Mouse (Mus musculus) heart, embryonic 15.5 days (tissue): ENCODE data around the gene Galnt15. TPM values are rescaled to one million over a fixed set of nuclear protein-coding genes. Genes with fewer than 3 reads are reported as not detected.

ENCODE experiments used
- ATAC-seq: fragments of 200-750 bp; cut with Nextera tagmentation; replicated peaks from 2 replicates; pipeline ENCODE4 v1.8.0; 2017; ENCODE audit warnings: low read depth, moderate TSS enrichment; ENCODE audit not compliant: insufficient number of reproducible peaks, insufficient read depth, low FRiP score
- H3K27ac ChIP-seq: fragments of 300-500 bp; sonication (generic); 2 replicates; pipeline ENCODE4 v1.5.1; 2015; ENCODE audit warnings: mild to moderate bottlenecking, inconsistent platforms
- H3K27me3 ChIP-seq: fragments of 300-500 bp; sonication (generic); 2 replicates; pipeline ENCODE4 v1.6.1; 2015; ENCODE audit warnings: inconsistent platforms
- H3K36me3 ChIP-seq: fragments of 300-500 bp; sonication (generic); 2 replicates; pipeline ENCODE4 v1.6.1; 2015; ENCODE audit warnings: mild to moderate bottlenecking, inconsistent platforms
- H3K4me1 ChIP-seq: fragments of 300-500 bp; sonication (generic); replicated peaks from 2 replicates; pipeline ENCODE4 v1.6.1; 2015; ENCODE audit warnings: inconsistent platforms
- H3K4me2 ChIP-seq: fragments of 300-500 bp; sonication (generic); 2 replicates; pipeline ENCODE4 v1.6.1; 2015; ENCODE audit warnings: inconsistent platforms, mild to moderate bottlenecking, moderate library complexity
- H3K4me3 ChIP-seq: fragments of 300-500 bp; sonication (generic); 2 replicates; pipeline ENCODE4 v1.5.1; 2015; ENCODE audit warnings: mild to moderate bottlenecking, inconsistent platforms
- H3K9ac ChIP-seq: fragments of 300-500 bp; sonication (generic); 2 replicates; pipeline ENCODE4 v1.6.1; 2015; ENCODE audit warnings: mild to moderate bottlenecking, inconsistent platforms
- H3K9me3 ChIP-seq: fragments of 300-500 bp; sonication (generic); replicated peaks from 2 replicates; pipeline ENCODE4 v1.6.1; 2016; ENCODE audit warnings: inconsistent platforms
- WGBS: fragments of 180-500 bp; shearing (Covaris S2); methylation state at CpG from one replicate; pipeline ENCODE4 v1.1.7; 2015; ENCODE audit warnings: mixed read lengths; 5-methylcytosine and 5-hydroxymethylcytosine counted together
- polyA plus RNA-seq: library from polyadenylated mRNA; unstranded; fragments of >200 nt; fragmentation: Nextera tagmentation; extraction: Ambion mirVana; gene quantifications from 2 replicates; pipeline ENCODE4 v1.2.1, GENCODE M21; 2015

The Galnt15 gene
- polyA plus RNA-seq, 1 experiment from 2014 or later, result 0.24 TPM

GRCm38 (mm10) chr14:32037661-32038252 is 9.0 kb downstream of the Galnt15 start:
- 75% methylated on average over 8 of the region's 8 CpGs for WGBS
- H3K36me3 ChIP-seq, result no peaks in the 10 kb centered on the region
- no peaks in the 10 kb centered on the region for H3K4me1 ChIP-seq
- no peak overlapping the region for H3K4me2 ChIP-seq
- ATAC-seq, result no peak
- H3K27me3 ChIP-seq, result no peaks in the 10 kb centered on the region; the same call in 1 of the 2 replicates
- H3K4me3 ChIP-seq, result no peak overlapping the region
- no peak overlapping the region for H3K9ac ChIP-seq
- no peak overlapping the region for H3K27ac ChIP-seq
- H3K9me3 ChIP-seq, result no peaks in the 10 kb centered on the region

- no peaks in the 10 kb centered on the region for H3K27me3 ChIP-seq
- H3K4me1 ChIP-seq, result peaks cover 9% of the 10 kb centered on the region
- H3K4me2 ChIP-seq, result no peak overlapping the region
- no peak overlapping the region for H3K27ac ChIP-seq
- no peak for ATAC-seq
- 44% methylated on average over 5 of the region's 5 CpGs for WGBS
- no peak overlapping the region for H3K9ac ChIP-seq
- no peaks in the 10 kb centered on the region for H3K36me3 ChIP-seq
- H3K9me3 ChIP-seq, result no peaks in the 10 kb centered on the region
- H3K4me3 ChIP-seq, result no peak overlapping the region
These were observed 13.3 kb downstream of the Galnt15 start for GRCm38 (mm10) chr14:32042108-32042507.

GRCm38 (mm10) chr14:32046357-32046756 is 17.6 kb downstream of the Galnt15 start:
- Histone ChIP-seq H3K9ac (no peak overlapping the region), H3K27me3 (no peaks in the 10 kb centered on the region), H3K4me3 (no peak overlapping the region), H3K4me1 (peaks cover 9% of the 10 kb centered on the region), H3K4me2 (no peak overlapping the region), H3K9me3 (no peaks in the 10 kb centered on the region), H3K27ac (no peak overlapping the region), H3K36me3 (no peaks in the 10 kb centered on the region)
- ATAC-seq, result no peak
- WGBS, result 60% methylated on average over 8 of the region's 8 CpGs

GRCm38 (mm10) chr14:32050171-32050570 is 21.4 kb downstream of the Galnt15 start:
- Histone ChIP-seq H3K9me3 (no peaks in the 10 kb centered on the region), H3K4me3 (no peak overlapping the region), H3K4me2 (no peak overlapping the region), H3K27me3 (no peaks in the 10 kb centered on the region), H3K9ac (no peak overlapping the region), H3K27ac (no peak overlapping the region), H3K4me1 (peaks cover 19% of the 10 kb centered on the region), H3K36me3 (no peaks in the 10 kb centered on the region)
- WGBS, result 57% methylated on average over 6 of the region's 6 CpGs
- ATAC-seq, result no peak

- Histone ChIP-seq H3K27ac (no peak overlapping the region), H3K27me3 (no peaks in the 10 kb centered on the region), H3K36me3 (no peaks in the 10 kb centered on the region), H3K9me3 (no peaks in the 10 kb centered on the region), H3K4me1 (peaks cover 22% of the 10 kb centered on the region), H3K4me2 (no peak overlapping the region), H3K4me3 (no peak overlapping the region), H3K9ac (no peak overlapping the region)
- ATAC-seq, result no peak
- 59% methylated on average over 5 of the region's 5 CpGs for WGBS
These were observed 25.1 kb downstream of the Galnt15 start for GRCm38 (mm10) chr14:32053895-32054294.

GRCm38 (mm10) chr14:32054788-32055187 is 26.0 kb downstream of the Galnt15 start:
- ATAC-seq, result no peak
- Histone ChIP-seq H3K9me3 (no peaks in the 10 kb centered on the region), H3K27ac (no peak overlapping the region)

GRCm38 (mm10) chr14:32055781-32056180 is 27.0 kb downstream of the Galnt15 start:
- peak overlapping the region; percentile 14; the same call in 1 of the 2 replicates for H3K4me2 ChIP-seq
- no peak for ATAC-seq
- peaks cover 22% of the 10 kb centered on the region for H3K4me1 ChIP-seq
- no peaks in the 10 kb centered on the region for H3K27me3 ChIP-seq
- peak overlapping the region; percentile 52 for H3K27ac ChIP-seq
- no peak overlapping the region for H3K4me3 ChIP-seq
- H3K9ac ChIP-seq, result no peak overlapping the region
- H3K36me3 ChIP-seq, result no peaks in the 10 kb centered on the region
- no peaks in the 10 kb centered on the region for H3K9me3 ChIP-seq
- WGBS, result 27% methylated on average over 8 of the region's 8 CpGs

More at GRCm38 (mm10) chr14:32054788-32055187, 26.0 kb downstream of the Galnt15 start:
- WGBS, result 52% methylated on average over 10 of the region's 10 CpGs
- Histone ChIP-seq H3K4me3 (no peak overlapping the region), H3K36me3 (no peaks in the 10 kb centered on the region), H3K9ac (no peak overlapping the region), H3K27me3 (no peaks in the 10 kb centered on the region), H3K4me2 (no peak overlapping the region), H3K4me1 (peaks cover 22% of the 10 kb centered on the region)

GRCm38 (mm10) chr14:32056675-32057074 is 27.9 kb downstream of the Galnt15 start:
- no peak overlapping the region for H3K27ac ChIP-seq
- 91% methylated on average over 2 of the region's 2 CpGs for WGBS

GRCm38 (mm10) chr14:32057664-32058063 is 28.9 kb downstream of the Galnt15 start:
- Histone ChIP-seq H3K9me3 (no peaks in the 10 kb centered on the region), H3K36me3 (no peaks in the 10 kb centered on the region), H3K4me3 (no peak overlapping the region), H3K27ac (no peak overlapping the region), H3K27me3 (no peaks in the 10 kb centered on the region), H3K4me1 (peaks cover 22% of the 10 kb centered on the region), H3K4me2 (no peak overlapping the region), H3K9ac (no peak overlapping the region)
- WGBS, result 75% methylated on average over 4 of the region's 4 CpGs
- ATAC-seq, result no peak

More at GRCm38 (mm10) chr14:32056675-32057074, 27.9 kb downstream of the Galnt15 start:
- Histone ChIP-seq H3K36me3 (no peaks in the 10 kb centered on the region), H3K4me3 (no peak overlapping the region), H3K9ac (no peak overlapping the region), H3K27me3 (no peaks in the 10 kb centered on the region), H3K4me2 (no peak overlapping the region), H3K9me3 (no peaks in the 10 kb centered on the region), H3K4me1 (peaks cover 22% of the 10 kb centered on the region)
- ATAC-seq, result no peak

- Histone ChIP-seq H3K9ac (no peak overlapping the region), H3K36me3 (no peaks in the 10 kb centered on the region), H3K9me3 (0 out of 2 replicates have a peak, but pooled peaks cover 5% of the 10 kb centered on the region), H3K27ac (no peak overlapping the region), H3K4me2 (no peak overlapping the region), H3K27me3 (no peaks in the 10 kb centered on the region), H3K4me1 (peaks cover under 1% of the 10 kb centered on the region; the same call in 1 of the 2 replicates), H3K4me3 (no peak overlapping the region)
- ATAC-seq, result no peak
- 85% methylated on average over 4 of the region's 4 CpGs for WGBS
These were observed 32.6 kb downstream of the Galnt15 start for GRCm38 (mm10) chr14:32061398-32061797.

- Histone ChIP-seq H3K4me3 (no peak overlapping the region), H3K4me1 (peaks cover 18% of the 10 kb centered on the region), H3K9ac (no peak overlapping the region), H3K4me2 (no peak overlapping the region), H3K27me3 (no peaks in the 10 kb centered on the region), H3K27ac (peak overlapping the region; percentile 74), H3K36me3 (no peaks in the 10 kb centered on the region), H3K9me3 (no peaks in the 10 kb centered on the region)
- peak; percentile 8; the same call in 1 of the 2 replicates for ATAC-seq
These were observed 44.0 kb downstream of the Galnt15 start for GRCm38 (mm10) chr14:32072807-32073206.

- Histone ChIP-seq H3K4me1 (peaks cover 18% of the 10 kb centered on the region), H3K4me3 (no peak overlapping the region), H3K9ac (no peak overlapping the region), H3K4me2 (no peak overlapping the region), H3K27me3 (no peaks in the 10 kb centered on the region), H3K36me3 (no peaks in the 10 kb centered on the region), H3K9me3 (no peaks in the 10 kb centered on the region), H3K27ac (peak overlapping the region; percentile 74)
- peak; percentile 83 for ATAC-seq
- WGBS, result 15% methylated on average over 8 of the region's 8 CpGs
These were observed 44.5 kb downstream of the Galnt15 start for GRCm38 (mm10) chr14:32073211-32073685.
